Mouse (Mus musculus) stomach, postnatal 0 days (tissue): Measurements from ENCODE around the gene Tspan32. TPM values are rescaled to one million over a fixed set of nuclear protein-coding genes. Genes with fewer than 3 reads are reported as not detected.

ENCODE experiments used
- ATAC-seq: fragments of 200-750 bp; cut with Nextera tagmentation; 2 replicates; pipeline ENCODE4 v1.8.0; 2017; ENCODE audit not compliant: low FRiP score, low TSS enrichment
- DNase-seq: peaks from one replicate; pipeline ENCODE4 v3.0.0-alpha.2; 2016; ENCODE audit warnings: low spot score
- H3K27ac ChIP-seq: fragments of 300-500 bp; sonication (generic); replicated peaks from 2 replicates; pipeline ENCODE4 v1.5.1; 2014; ENCODE audit warnings: mild to moderate bottlenecking, control low read depth
- H3K27me3 ChIP-seq: fragments of 300-500 bp; sonication (generic); 2 replicates; pipeline ENCODE4 v1.6.1; 2014; ENCODE audit warnings: low read length; ENCODE audit not compliant: control insufficient read depth, insufficient read depth
- H3K36me3 ChIP-seq: fragments of 300-500 bp; sonication (generic); 2 replicates; pipeline ENCODE4 v1.6.1; 2014; ENCODE audit warnings: low read length, mixed read lengths; ENCODE audit not compliant: control insufficient read depth, insufficient read depth
- H3K4me1 ChIP-seq: fragments of 300-500 bp; sonication (generic); replicated peaks from 2 replicates; pipeline ENCODE4 v1.6.1; 2014; ENCODE audit warnings: antibody characterized with exemption; ENCODE audit not compliant: control insufficient read depth, insufficient read depth
- H3K4me2 ChIP-seq: fragments of 300-500 bp; sonication (generic); replicated peaks from 2 replicates; pipeline ENCODE4 v1.6.1; 2014; ENCODE audit warnings: low read depth, mild to moderate bottlenecking, control low read depth, moderate library complexity
- H3K4me3 ChIP-seq: fragments of 300-500 bp; sonication (generic); 2 replicates; pipeline ENCODE4 v1.5.1; 2014; ENCODE audit warnings: low read depth, low read length, control low read depth
- H3K9ac ChIP-seq: fragments of 300-500 bp; sonication (generic); 2 replicates; pipeline ENCODE4 v1.6.1; 2014; ENCODE audit warnings: mild to moderate bottlenecking, low read length, control low read depth, mixed read lengths
- H3K9me3 ChIP-seq: fragments of 300-500 bp; sonication (generic); 2 replicates; pipeline ENCODE4 v1.6.1; 2016; ENCODE audit warnings: low read length; ENCODE audit not compliant: control insufficient read depth
- CTCF ChIP-seq: IDR thresholded peaks from 2 replicates; pipeline ENCODE4 v1.5.1; 2016; ENCODE audit warnings: antibody characterized with exemption, low read depth, mild to moderate bottlenecking, moderate library complexity
- EP300 ChIP-seq: optimal IDR thresholded peaks from 2 replicates; pipeline ENCODE3; 2016; ENCODE audit warnings: antibody characterized with exemption
- WGBS: fragments of 180-500 bp; shearing (Covaris S2); extraction: QIAGEN DNeasy Blood & Tissue Kit; methylation state at CpG from one replicate; pipeline ENCODE4 v1.1.7; 2014; 5-methylcytosine and 5-hydroxymethylcytosine counted together
- polyA plus RNA-seq: library from polyadenylated mRNA; unstranded; fragments of >200 nt; fragmentation: Nextera tagmentation; extraction: Ambion mirVana; gene quantifications from 2 replicates; pipeline ENCODE4 v1.2.1, GENCODE M21; 2015

The Tspan32 gene
- polyA plus RNA-seq, 1 experiment from 2014 or later: 0.61 TPM

DNA sequence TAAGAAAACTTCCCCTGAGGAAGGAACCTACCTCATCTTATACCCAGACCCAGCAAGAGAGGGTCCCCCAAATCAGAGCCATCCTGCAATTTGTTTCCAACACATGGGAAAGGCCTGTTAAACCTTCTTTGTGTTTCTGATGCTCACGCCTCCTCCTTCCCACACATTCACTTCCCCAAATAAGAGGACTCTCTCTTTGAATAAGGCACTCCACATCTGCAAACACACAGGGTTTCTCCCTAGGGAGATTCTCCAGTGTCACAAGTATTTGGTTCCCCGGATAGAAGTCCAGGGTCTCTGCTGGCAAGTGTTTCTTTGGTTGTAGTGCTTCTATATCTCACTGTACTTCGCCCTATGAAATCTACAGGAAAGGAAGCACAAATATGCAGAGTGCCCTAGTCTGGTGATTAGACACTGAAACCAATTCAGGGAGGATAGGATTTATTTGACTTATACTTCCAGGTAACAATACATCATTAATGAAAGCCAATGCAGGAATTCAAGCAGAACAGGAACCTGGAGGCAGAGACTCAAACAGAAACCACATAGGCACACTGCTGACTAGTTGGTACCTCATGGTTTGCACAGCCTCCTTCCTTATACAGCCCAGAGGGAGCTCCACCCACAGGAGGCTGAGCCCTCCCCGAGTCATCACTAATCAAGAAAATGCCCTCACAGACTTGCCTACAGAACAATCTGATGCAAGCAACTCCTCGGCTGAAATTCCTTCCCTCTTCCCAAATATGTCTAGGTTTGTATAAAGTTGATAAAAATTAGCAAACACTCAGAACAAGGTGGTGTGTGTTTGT lies 16.7 kb downstream of the Tspan32 start:
- peak overlapping the region; percentile 69 for H3K27ac ChIP-seq
- WGBS: 41% methylated on average over 5 of the region's 5 CpGs
- TF ChIP-seq CTCF (no peak), EP300 (no peak)
- no peaks in the 10 kb centered on the region for H3K27me3 ChIP-seq
- no peaks in the 10 kb centered on the region for H3K36me3 ChIP-seq
- no peak overlapping the region for H3K4me3 ChIP-seq
- DNase-seq (peak; percentile 60), ATAC-seq (peak; percentile 89)
- peaks cover 4% of the 10 kb centered on the region for H3K4me1 ChIP-seq
- no peak overlapping the region for H3K4me2 ChIP-seq
- H3K9me3 ChIP-seq: no peaks in the 10 kb centered on the region
- H3K9ac ChIP-seq: no peak overlapping the region

DNA sequence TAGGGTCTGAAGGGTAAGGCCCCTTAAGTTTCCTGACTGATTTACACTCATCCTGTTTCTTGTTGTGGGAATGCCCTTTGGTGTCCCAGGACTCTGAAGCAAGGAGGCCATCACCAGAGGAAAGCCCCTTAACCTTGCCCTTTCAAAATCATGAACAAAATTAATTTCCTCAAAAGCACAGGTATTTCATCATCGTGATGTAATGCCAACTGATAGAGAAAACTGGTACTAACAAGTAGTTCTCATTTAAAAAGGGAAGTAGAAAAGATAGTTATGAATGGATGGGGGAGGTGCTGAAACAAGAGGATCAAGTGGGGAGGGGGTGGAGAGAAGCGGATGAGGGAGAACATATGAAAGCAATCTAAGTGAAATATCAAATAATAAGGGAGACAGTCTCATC lies 18.7 kb downstream of the Tspan32 start:
- Histone ChIP-seq H3K27me3 (no peaks in the 10 kb centered on the region), H3K4me3 (no peak overlapping the region), H3K9ac (no peak overlapping the region), H3K36me3 (no peaks in the 10 kb centered on the region), H3K9me3 (no peaks in the 10 kb centered on the region), H3K27ac (no peak overlapping the region), H3K4me2 (no peak overlapping the region), H3K4me1 (no peaks in the 10 kb centered on the region)
- ATAC-seq (no peak), DNase-seq (no peak)
- no peak for TF ChIP-seq EP300
- no peak for TF ChIP-seq CTCF
- WGBS: 87% methylated on average over 2 of the region's 2 CpGs

DNA sequence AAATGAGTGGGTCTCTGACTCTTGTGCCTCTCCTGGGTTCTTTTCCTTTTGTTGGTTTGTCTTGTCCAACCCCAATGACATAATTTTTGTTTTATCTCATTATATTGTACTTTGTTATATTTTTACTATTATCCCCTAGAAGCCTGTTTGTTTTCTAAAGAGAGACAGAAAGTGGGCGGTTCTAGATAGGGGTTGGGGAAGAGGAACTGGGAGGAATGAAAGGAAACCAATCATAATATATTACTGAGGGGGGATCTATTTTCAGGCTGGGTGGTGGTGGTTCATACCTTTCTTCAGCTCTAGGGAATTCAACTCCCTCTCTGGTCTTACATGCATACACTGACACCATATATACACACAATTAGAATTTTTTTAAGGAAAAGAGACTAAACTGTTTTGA lies 19.4 kb downstream of the Tspan32 start:
- Histone ChIP-seq H3K36me3 (no peaks in the 10 kb centered on the region), H3K9me3 (no peaks in the 10 kb centered on the region), H3K4me2 (no peak overlapping the region), H3K9ac (no peak overlapping the region), H3K4me3 (no peak overlapping the region), H3K27me3 (no peaks in the 10 kb centered on the region), H3K4me1 (no peaks in the 10 kb centered on the region), H3K27ac (no peak overlapping the region)
- TF ChIP-seq EP300: no peak
- TF ChIP-seq CTCF: no peak
- 78% methylated on average over 1 of the region's 1 CpGs for WGBS
- ATAC-seq (no peak), DNase-seq (no peak)

DNA sequence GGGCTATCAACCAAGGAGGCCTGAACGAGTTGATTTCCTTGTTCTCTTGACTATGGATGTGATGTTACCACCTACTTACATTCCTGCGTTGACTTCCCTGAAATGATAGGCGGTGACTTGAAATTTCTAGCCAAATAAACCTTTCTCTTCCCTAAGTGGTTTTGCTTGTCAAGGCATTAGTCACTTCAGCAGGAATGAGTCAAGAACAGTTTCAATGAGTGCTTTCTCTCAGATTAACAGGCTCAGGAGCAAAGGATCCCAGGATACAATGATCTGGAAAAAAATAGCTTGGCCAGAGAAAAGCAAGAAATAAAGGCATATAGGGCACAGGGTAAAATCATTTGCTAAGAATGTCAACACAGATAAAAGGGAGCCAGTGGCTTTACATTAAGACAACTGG lies 20.6 kb downstream of the Tspan32 start:
- ATAC-seq: no peak; the same call in 1 of the 2 replicates

DNA sequence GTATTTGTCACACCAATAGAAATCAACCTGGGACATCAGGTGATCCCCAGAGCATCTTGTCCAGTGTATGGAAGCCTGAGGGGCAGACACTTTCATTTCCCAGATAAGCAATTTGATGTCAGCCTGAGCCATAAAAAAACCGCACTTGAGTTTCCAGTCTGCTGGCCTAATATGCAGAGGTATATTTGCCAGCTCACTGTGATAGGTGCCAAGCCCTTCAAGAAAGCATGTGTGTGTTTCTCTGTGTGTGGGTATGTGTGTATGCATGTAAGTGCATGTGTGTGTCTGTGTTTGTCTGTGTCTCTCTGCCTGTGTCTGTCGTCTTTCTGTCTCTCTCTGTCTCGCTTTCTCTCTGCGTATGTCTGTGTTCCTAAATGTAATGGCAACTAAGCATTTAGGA lies 22.4 kb downstream of the Tspan32 start:
- H3K9ac ChIP-seq: no peak overlapping the region
- DNase-seq: no peak
- no peak overlapping the region for H3K4me3 ChIP-seq
- H3K27ac ChIP-seq: peak overlapping the region; percentile 56; the same call in 1 of the 2 replicates
- H3K9me3 ChIP-seq: no peaks in the 10 kb centered on the region
- H3K27me3 ChIP-seq: no peaks in the 10 kb centered on the region
- H3K4me2 ChIP-seq: no peak overlapping the region
- no peak for ATAC-seq
- 65% methylated on average over 4 of the region's 4 CpGs for WGBS
- H3K4me1 ChIP-seq: no peaks in the 10 kb centered on the region
- TF ChIP-seq CTCF (no peak), EP300 (no peak)
- no peaks in the 10 kb centered on the region for H3K36me3 ChIP-seq

More for the DNA sequence above, 20.6 kb downstream of the Tspan32 start:
- Histone ChIP-seq H3K4me1 (no peaks in the 10 kb centered on the region), H3K36me3 (no peaks in the 10 kb centered on the region), H3K4me2 (no peak overlapping the region), H3K27me3 (no peaks in the 10 kb centered on the region), H3K9ac (no peak overlapping the region), H3K9me3 (no peaks in the 10 kb centered on the region), H3K4me3 (no peak overlapping the region), H3K27ac (no peak overlapping the region)
- no peak for DNase-seq
- TF ChIP-seq EP300 (no peak), CTCF (no peak)
- WGBS: 60% methylated on average over 3 of the region's 3 CpGs

DNA sequence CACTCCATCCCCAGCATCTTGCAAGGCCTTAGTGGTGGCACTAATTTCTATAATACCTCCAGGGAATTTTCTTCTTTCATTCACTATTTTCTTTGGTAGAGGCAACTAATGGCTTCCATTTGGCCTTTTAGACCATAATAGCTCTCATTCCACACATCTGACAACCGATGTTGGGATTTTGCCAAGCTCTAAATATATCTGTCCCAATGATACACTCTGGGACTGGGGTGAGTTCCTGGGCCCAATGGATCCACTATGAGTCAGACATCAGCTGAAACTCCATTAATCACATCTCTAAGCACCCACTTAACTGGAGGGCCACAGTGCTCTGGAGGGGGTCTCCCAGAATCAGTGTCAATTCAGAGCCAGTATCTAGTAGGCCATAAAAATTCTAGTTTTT lies 27.0 kb downstream of the Tspan32 start:
- Histone ChIP-seq H3K4me3 (no peak overlapping the region), H3K27ac (no peak overlapping the region), H3K27me3 (no peaks in the 10 kb centered on the region), H3K4me2 (no peak overlapping the region), H3K4me1 (no peaks in the 10 kb centered on the region), H3K9ac (no peak overlapping the region), H3K9me3 (no peaks in the 10 kb centered on the region), H3K36me3 (no peaks in the 10 kb centered on the region)
- 47% methylated on average over 1 of the region's 1 CpGs for WGBS
- DNase-seq (no peak), ATAC-seq (no peak)
- TF ChIP-seq EP300 (no peak), CTCF (no peak)
